8 mouse cellular contexts compared by ENCODE assay signal in the genomic region with DNA sequence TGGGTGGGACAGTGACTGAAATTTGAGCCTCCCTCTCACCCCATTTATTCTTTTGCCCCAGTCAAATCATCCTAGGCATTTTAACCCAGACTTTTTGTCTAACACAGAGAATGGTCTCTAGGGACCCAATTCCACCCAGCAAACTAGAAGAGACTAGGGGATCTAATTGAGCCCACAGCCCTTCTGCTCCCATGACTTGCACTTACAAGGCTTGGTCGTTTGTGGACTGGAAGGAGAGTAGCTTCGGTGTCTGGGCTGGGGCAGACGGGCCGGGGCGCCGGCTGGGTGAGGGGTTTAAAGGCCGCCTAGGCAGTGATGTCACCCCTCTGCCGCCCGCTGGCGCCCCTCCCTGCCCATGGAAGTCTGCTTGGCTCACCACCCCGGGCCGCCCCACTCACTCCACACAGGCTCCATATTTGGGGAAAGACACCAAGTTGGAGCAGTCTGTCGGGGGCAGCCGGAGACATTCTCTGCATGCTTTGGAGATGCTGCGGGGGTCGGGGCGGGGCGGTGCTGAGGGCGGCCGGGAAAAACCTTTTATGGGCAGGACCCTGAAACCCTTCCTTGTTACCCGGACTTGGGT. TPM values are rescaled to one million over a fixed set of nuclear protein-coding genes. Genes with fewer than 3 reads are reported as not detected.
DNase-seq lines count a peak whose midpoint lies in the region; ATAC-seq lines count a peak whose summit lies in the region.

Gene Tagln (minus strand): TSS at position 431 of the 583 bp plus-strand sequence.

- DNase-seq in lung, adult 18-20 months: peak; percentile 35 to 50
- no peak for DNase-seq in lung, postnatal 25 days (ENCODE audit: low spot score)
- DNase-seq in neural tube, embryonic 10.5 days (ENCODE audit: extremely low spot score, low spot score): peak; percentile 30
- DNase-seq in cerebellum, postnatal 14 days: no peak

- H3K9me3 ChIP-seq in embryonic facial prominence, embryonic 13.5 days: no peaks in the 10 kb centered on the region
- H3K9me3 ChIP-seq in heart, embryonic 15.5 days (replicated peaks): no peaks in the 10 kb centered on the region
- H3K9me3 ChIP-seq in limb, embryonic 12.5 days: no peaks in the 10 kb centered on the region

- H3K4me2 ChIP-seq in embryonic facial prominence, embryonic 13.5 days: peak within 1 kb of the TSS; percentile 60
- H3K4me2 ChIP-seq in heart, embryonic 15.5 days: peak within 1 kb of the TSS; percentile 70
- peak within 1 kb of the TSS; percentile 58 for H3K4me2 ChIP-seq in limb, embryonic 12.5 days

- peak; percentile 39; the same call in 1 of the 2 replicates for ATAC-seq in embryonic facial prominence, embryonic 13.5 days (ENCODE audit: insufficient number of reproducible peaks, insufficient read depth, low FRiP score, low TSS enrichment, low read depth)
- peak; percentile 51 for ATAC-seq in heart, embryonic 15.5 days (replicated peaks; ENCODE audit: insufficient number of reproducible peaks, insufficient read depth, low FRiP score, low read depth)
- peak; percentile 32; the same call in 1 of the 2 replicates for ATAC-seq in limb, embryonic 12.5 days (ENCODE audit: insufficient number of reproducible peaks, insufficient read depth, low FRiP score, low TSS enrichment, low read depth)
- ATAC-seq in erythroblast, adult 5-6 weeks (replicated peaks; ENCODE audit: low FRiP score, poor library complexity, severe bottlenecking): no peak

- H3K4me1 ChIP-seq in embryonic facial prominence, embryonic 13.5 days: peaks cover 32% of the 10 kb centered on the region
- H3K4me1 ChIP-seq in heart, embryonic 15.5 days (replicated peaks): peaks cover 30% of the 10 kb centered on the region
- peaks cover 13% of the 10 kb centered on the region for H3K4me1 ChIP-seq in limb, embryonic 12.5 days (replicated peaks)

- 4% methylated on average over 21 of the region's 21 CpGs for WGBS in embryonic facial prominence, embryonic 13.5 days
- WGBS in heart, embryonic 15.5 days: 7% methylated on average over 21 of the region's 21 CpGs
- WGBS in limb, embryonic 12.5 days: 4% methylated on average over 21 of the region's 21 CpGs

- H3K4me3 ChIP-seq in embryonic facial prominence, embryonic 13.5 days: peak within 1 kb of the TSS; percentile 36
- H3K4me3 ChIP-seq in heart, embryonic 15.5 days: peak within 1 kb of the TSS; percentile 44
- H3K4me3 ChIP-seq in limb, embryonic 12.5 days (replicated peaks): peak within 1 kb of the TSS; percentile 32

- H3K36me3 ChIP-seq in embryonic facial prominence, embryonic 13.5 days: peaks cover 38% of the 10 kb centered on the region
- H3K36me3 ChIP-seq in heart, embryonic 15.5 days: peaks cover 24% of the 10 kb centered on the region
- peaks cover 37% of the 10 kb centered on the region for H3K36me3 ChIP-seq in limb, embryonic 12.5 days

- H3K27me3 ChIP-seq in embryonic facial prominence, embryonic 13.5 days: no peaks in the 10 kb centered on the region
- no peaks in the 10 kb centered on the region for H3K27me3 ChIP-seq in heart, embryonic 15.5 days
- H3K27me3 ChIP-seq in limb, embryonic 12.5 days: peaks cover 14% of the 10 kb centered on the region

- H3K27ac ChIP-seq in embryonic facial prominence, embryonic 13.5 days: peak within 1 kb of the TSS; percentile 55
- peak within 1 kb of the TSS; percentile 38 for H3K27ac ChIP-seq in heart, embryonic 15.5 days
- 0 out of 2 replicates have a peak within 1 kb of the TSS, but pooled peaks have one; percentile 2 for H3K27ac ChIP-seq in limb, embryonic 12.5 days

- H3K9ac ChIP-seq in embryonic facial prominence, embryonic 13.5 days: peak within 1 kb of the TSS; percentile 64
- peak within 1 kb of the TSS; percentile 45 for H3K9ac ChIP-seq in heart, embryonic 15.5 days
- peak within 1 kb of the TSS; percentile 34; the same call in 1 of the 2 replicates for H3K9ac ChIP-seq in limb, embryonic 12.5 days (replicated peaks)

RNA-seq across cellular contexts. Expression of gene Tagln, which starts in this region (rescaled TPM):
- polyA plus RNA-seq in embryonic facial prominence, embryonic 13.5 days (2015; fragmentation: Nextera tagmentation; extraction: Ambion mirVana): 25.3 and 27.7 TPM in 2 replicates
- 90.8 and 117 TPM in 2 replicates for polyA plus RNA-seq in heart, embryonic 15.5 days (2015; fragmentation: Nextera tagmentation; extraction: Ambion mirVana)
- polyA plus RNA-seq in limb, embryonic 12.5 days (2016; fragmentation: Nextera tagmentation; extraction: Ambion mirVana): 7.5 and 10.8 TPM in 2 replicates
- 1.5 TPM in 1 of 2 replicates, not detected in the other for total RNA-seq in erythroblast, adult 5-6 weeks (2015; ENCODE audit: low replicate concordance)
- total RNA-seq in erythroblast, adult 5-6 weeks (2017; ENCODE audit: low replicate concordance): 3.1 TPM in 1 of 2 replicates, not detected in the other

Comparison
In these comparisons a context has a peak if more than half of its experiments do, and no peak if none do; other contexts are left out.
1. DNase-seq: peak in lung, adult 18-20 months (2 of 2) and neural tube, embryonic 10.5 days (single experiment); none in lung, postnatal 25 days (single experiment) and cerebellum, postnatal 14 days (0 of 2).
2. H3K27ac ChIP-seq: peak in every context shown above with its lines; median percentile 55 in embryonic facial prominence, embryonic 13.5 days; 38 in heart, embryonic 15.5 days; 2 in limb, embryonic 12.5 days.
3. Peak in every context shown above with its lines, with median percentiles within 50 percentile points of each other: H3K4me2 ChIP-seq, H3K4me3 ChIP-seq and H3K9ac ChIP-seq.